Mouse (Mus musculus) megakaryocyte, embryonic 14.5 days (primary cell): Measurements from ENCODE around the gene Herpud1.

Experiments used
- FLI1 ChIP-seq: IDR thresholded peaks from 2 replicates; pipeline ENCODE4 v1.6.1; 2012; ENCODE audit warnings: low read length, inconsistent platforms, mixed read lengths
- GATA1 ChIP-seq: IDR thresholded peaks from 3 replicates; pipeline ENCODE4 v1.6.1; 2012; ENCODE audit warnings: mixed read lengths, low read length, inconsistent platforms, borderline replicate concordance

DNA sequence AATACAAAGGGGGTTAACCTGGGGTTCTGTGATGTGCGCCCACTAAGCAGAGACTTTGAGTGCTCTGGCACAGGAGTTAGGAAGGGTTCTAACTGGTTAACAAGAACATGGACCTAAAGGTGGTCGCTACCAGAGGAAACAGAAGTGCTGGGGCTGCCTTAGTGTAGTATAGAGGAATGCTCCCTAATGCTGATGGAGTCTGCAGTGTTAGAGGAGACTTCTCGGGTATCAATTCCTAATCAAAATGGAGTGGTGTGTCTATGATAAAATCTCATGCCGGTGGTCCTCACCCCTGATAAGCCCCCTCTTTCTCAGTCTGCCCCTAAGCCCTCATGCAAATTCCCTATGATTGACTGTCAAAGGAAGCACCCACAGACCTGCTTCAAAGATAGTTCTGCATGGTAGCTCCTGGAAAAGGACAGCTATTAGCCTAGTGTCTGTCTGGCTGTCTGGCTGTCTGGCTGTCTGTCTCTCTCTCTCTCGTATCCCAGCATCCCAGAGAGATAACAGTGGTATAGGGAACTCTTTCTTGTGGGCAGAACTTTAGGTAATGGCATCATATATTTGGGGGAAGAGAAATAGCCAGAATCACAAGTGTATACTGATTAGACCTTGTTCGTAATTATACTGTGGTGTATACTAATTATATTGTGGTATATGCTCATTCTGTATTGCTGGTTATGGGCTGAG is 9.8 kb downstream of the Herpud1 start:
- TF ChIP-seq GATA1 = no peak
- TF ChIP-seq FLI1 = no peak
